Mouse (Mus musculus) ZHBTc4 (cell line): Measurements from ENCODE around the gene D630003M21Rik.

Source experiments
- DNase-seq: peaks from one replicate; pipeline ENCODE4 v3.0.0-alpha.2; 2011; ENCODE audit warnings: low read depth, low spot score

D630003M21Rik gene

DNA sequence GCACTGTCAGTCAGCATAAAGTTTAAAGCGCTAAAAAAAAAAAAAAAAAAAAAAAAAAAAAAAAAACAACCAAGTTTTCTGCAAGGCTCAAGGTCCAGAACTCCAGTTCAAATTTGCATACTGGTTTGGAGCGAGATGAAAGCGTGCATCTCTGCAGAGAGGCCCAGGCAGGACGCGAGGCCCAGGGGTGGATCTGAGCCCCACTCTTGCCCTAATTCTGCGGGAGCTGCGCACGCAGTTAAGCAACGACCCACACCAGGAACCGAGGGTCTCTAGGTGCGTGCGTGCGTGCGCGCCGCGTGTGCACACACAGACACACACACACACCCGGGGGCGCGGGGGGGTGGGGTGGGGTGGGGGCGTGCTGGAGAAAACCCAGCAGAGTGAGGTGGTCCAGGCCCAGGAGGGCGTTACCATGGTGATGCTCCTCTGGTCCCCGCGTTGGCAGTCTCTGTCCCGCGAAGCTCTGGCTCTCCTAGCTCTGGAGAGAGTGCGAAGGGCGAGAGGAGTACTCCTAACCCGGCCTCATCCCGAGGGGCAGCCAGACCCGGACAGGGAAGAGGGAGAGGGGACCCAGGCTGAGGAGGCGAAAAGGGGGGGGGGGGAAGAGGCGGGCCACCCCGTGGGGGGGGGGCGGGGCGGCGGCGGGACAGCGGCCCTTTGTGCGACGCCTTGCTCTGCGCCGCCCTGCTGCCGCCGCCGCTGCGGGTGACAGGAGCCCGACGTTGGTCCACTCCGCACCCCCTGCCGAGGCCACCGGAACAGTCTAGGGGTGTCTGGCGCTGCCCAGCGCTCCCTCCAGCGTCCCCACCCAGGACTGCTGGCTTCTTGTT lies at the start of gene D630003M21Rik:
Gene D630003M21Rik, minus strand, starts transcription at position 553 of the 833 bp plus-strand sequence.
- peak; percentile 57 for DNase-seq

- DNase-seq = no peak
These were observed 47.9 kb upstream of the D630003M21Rik start for GRCm38 (mm10) chr2:158276878-158277277.

GRCm38 (mm10) chr2:158276451-158276850 lies 47.4 kb upstream of the D630003M21Rik start:
- DNase-seq = no peak

DNA sequence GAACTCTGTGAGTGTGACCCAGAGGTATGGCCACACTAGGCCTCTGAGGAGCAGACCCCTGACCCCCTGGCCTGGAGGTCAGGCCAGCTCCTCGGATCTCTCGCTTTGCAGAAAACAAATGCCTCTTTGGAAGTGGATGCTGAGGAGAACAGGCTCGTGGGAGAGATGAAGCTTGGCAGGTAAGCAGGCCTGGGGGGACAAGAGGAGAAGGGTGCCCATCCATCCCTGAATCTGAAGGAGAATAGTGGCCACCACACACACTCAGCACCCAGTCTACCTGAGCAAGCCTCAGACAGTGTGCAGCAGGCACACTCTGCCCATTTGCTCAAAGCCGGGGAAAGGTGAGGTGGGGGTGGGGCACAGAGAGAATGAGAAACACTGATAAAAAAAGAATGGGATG lies 46.8 kb upstream of the D630003M21Rik start:
- no peak for DNase-seq

DNA sequence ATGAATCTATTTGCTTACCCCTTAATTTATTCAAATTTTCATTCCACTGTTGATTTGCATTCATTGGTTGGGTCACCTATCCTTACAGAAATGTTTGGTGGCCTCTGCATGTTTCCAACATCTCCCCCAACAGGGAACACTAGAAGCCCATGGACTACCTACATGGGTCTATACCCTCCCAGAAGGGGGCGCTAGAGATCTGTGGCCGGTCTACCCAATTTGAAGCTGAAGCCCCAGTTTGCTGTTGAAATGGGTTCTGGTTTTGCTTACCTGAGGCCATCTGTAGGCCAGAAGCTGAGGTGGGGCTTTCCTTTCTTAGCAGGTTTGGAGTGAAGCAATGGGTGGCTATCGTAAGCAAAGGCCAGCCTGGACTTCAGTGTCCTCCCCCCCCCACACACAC lies 46.3 kb upstream of the D630003M21Rik start:
- DNase-seq = no peak

- DNase-seq = no peak
These were observed 44.6 kb upstream of the D630003M21Rik start for GRCm38 (mm10) chr2:158273646-158274045.

DNA sequence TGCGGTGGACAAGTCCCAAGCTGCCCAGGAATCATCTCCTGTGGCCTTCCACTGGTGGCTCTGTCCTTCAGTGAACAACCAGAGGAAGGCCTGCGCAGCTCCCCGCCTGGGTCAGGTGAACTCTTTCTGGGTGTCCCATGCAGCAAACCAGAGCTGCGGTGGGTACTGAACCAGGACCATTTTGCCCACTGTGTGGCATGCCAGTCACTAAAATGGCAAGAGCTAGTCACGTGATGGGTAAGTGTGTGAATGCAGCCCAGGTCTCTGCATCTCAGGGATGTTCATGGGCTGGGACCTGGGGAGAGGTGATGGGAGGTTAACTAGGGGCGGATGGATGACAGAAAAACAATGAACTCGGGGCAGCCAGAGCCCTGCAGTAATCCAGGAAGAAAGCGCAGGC lies 41.0 kb upstream of the D630003M21Rik start:
- no peak for DNase-seq

DNA sequence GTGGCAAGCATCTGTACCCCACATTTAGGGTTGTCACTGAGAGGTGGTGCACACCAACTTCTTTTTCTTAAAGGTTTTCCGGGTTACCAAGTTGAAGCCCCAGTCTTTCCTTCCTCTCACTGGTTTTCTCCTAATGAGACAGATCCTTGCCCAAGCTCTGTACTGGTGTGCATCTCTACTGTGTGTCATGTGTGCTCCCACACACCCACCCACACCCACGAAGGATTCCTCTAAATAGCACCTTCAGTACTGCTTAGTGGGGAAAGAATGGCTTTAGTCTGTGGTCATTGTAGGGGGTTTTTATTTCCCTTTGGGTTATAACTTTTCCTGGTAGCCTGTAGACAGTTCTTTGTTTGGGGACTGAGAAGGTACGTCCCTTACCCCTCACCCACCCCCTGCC lies 35.9 kb upstream of the D630003M21Rik start:
- DNase-seq = no peak

- no peak for DNase-seq
These were observed 30.5 kb upstream of the D630003M21Rik start for GRCm38 (mm10) chr2:158259498-158259897.

- peak; percentile 94 for DNase-seq
These were observed 29.8 kb upstream of the D630003M21Rik start for GRCm38 (mm10) chr2:158258781-158259180.

GRCm38 (mm10) chr2:158258005-158258418 lies 29.0 kb upstream of the D630003M21Rik start, which contains the start of gene Bpi:
Gene Bpi, plus strand, starts transcription at chr2:158258094.
- DNase-seq = peak; percentile 41

DNA sequence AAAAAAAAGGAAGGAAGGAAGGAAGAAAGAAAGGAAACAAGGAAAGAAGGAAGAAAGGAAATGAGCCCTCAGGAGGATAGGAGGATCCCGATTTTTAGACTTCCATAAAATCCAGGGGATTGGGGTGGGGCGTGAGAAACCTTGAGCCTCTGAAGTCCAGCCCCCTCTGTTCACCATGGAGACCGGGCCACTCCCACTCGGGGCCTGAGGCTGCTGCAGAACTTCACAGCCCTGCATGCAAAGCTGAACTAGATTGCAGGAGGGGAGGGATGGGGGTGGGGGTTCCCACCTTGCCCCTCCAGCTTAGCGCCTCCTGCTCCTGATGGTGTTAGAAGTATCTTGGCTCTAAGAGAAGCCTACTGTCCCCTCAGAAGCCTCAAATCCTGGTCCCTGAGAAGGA lies 27.9 kb upstream of the D630003M21Rik start:
- DNase-seq = peak; percentile 51

DNA sequence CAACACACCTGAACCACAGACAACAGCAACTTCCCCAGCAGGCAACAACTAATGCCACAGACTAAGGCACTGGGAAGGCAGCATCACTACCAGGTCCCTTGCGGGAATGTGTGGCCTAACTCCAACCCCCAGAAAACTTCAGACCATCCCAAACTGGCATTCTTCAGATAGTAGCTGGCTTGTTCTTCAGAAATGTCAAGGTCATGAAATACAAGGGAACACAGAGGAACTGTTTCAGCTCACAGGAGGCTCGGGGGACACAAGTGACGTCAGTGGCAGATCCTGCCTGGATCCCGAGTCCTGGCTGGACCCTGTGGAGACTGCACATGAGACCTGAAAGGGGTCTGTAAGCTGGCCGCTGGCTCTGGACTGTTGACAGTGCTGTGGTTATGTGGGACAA lies 24.8 kb upstream of the D630003M21Rik start:
- peak; percentile 23 for DNase-seq

- DNase-seq = no peak
These were observed 21.5 kb upstream of the D630003M21Rik start for GRCm38 (mm10) chr2:158250558-158250957.

DNA sequence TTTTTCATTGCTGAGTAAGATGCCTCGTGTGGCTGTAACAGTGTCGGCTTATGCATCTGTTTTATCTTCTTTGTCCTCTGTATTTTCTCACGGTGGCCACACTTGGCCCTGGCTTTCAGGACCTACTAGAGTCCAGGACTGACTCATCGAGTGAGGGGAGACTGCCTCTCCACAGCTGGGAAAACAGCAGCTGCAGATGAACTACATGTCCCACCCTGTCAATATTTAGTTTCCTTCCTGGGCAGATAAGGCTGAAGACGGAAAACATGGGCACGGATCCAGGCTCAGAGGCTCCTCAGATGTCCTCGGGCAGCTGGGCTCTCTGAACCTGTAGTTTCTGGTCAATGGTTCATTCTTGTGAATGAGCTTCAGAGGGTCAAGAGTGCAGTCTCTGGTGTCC lies 19.3 kb upstream of the D630003M21Rik start:
- DNase-seq = no peak

- no peak for DNase-seq
These were observed 18.8 kb upstream of the D630003M21Rik start for GRCm38 (mm10) chr2:158247852-158248251.

- DNase-seq = no peak
These were observed 16.2 kb upstream of the D630003M21Rik start for GRCm38 (mm10) chr2:158245072-158245817.

DNA sequence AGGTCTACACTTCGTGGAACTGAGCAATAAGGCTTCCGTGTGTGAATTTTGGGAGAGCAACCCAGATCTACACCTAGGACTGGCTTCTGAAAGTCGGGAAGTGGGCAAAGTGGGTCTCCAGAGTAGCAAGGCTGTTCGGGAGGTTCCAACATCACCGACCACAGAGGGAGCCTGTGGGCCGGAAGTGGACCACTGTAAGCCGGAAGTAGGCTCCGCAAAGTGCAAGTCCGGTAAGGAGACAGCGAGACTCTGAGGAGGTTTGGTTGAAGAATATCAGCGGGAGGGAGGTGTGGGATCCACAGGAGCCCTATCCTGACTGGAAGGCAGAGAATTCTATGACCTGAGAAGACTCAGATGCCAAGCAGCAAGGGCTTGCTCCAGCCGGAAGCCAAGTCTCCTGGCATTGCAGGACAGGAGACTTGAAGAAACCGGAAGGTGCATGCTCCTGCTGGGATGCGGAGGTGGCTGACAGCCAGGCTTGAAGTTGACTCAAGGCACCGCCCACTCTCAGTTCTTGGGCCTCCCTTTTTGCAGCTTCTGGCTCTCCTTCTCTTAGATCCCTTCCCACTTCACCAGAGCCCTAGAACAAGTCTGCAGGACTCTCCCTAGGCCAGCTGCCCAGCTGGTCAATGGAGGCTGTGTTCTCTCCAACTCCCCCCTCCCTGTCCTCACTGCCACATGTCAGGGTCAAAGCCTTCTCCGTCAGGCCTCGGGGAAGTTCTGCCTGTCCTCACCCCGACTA lies 14.3 kb upstream of the D630003M21Rik start:
- no peak for DNase-seq

- DNase-seq = no peak
These were observed 13.3 kb upstream of the D630003M21Rik start for GRCm38 (mm10) chr2:158242170-158242896.

GRCm38 (mm10) chr2:158241126-158241738 lies 12.2 kb upstream of the D630003M21Rik start:
- no peak for DNase-seq

- no peak for DNase-seq
These were observed 9.1 kb upstream of the D630003M21Rik start for GRCm38 (mm10) chr2:158238101-158238500.
